Mouse (Mus musculus) CD4-positive, CD25-positive, alpha-beta regulatory T cell, adult 9 weeks (primary cell): ENCODE results near the gene Lrmda. TPM values are rescaled to one million over a fixed set of nuclear protein-coding genes. Genes with fewer than 3 reads are reported as not detected.

Experiments used
- polyA plus RNA-seq: library from polyadenylated mRNA; unstranded; fragments of 100-300 nt; shearing (Covaris generic); gene quantifications from one replicate; pipeline ENCODE4 v1.2.1, GENCODE M21; 2017

The Lrmda gene
- not detected for polyA plus RNA-seq

DNA sequence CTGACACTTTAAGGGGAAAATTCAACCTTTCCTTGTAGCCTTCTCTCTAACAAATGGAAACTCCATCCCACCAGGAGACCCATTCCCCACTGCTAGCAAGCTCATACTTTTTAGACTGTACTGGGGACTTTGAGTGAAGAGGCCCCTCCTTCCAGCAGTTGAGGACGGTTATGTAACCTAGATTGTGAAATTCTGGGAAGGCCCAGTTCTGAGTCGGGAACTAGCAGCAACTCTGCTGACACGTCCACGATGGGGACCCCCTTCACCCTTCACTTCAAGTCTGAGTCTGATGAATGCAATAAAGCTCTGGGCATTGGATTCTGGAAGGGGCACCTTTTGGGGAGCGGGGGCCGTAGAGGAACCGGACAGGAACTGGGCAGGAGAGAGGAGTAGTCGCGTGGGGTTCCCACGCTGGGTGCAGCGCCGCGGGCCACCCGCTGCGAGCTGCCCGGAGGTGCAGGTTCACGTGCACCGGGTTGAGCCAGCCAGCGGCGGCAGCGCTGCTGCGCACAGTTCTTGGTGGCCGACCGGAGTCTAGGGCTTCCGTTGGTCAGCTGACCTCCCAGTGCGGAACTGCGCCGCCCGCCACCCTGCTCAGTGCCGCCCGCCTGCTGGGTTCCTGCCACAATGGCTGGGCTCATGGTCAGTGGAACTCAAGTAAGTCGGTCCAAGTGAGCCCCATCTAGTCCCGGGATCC lies at the start of gene Lrmda:
Gene Lrmda, plus strand, starts transcription at position 461 of the 697 bp plus-strand sequence.

DNA sequence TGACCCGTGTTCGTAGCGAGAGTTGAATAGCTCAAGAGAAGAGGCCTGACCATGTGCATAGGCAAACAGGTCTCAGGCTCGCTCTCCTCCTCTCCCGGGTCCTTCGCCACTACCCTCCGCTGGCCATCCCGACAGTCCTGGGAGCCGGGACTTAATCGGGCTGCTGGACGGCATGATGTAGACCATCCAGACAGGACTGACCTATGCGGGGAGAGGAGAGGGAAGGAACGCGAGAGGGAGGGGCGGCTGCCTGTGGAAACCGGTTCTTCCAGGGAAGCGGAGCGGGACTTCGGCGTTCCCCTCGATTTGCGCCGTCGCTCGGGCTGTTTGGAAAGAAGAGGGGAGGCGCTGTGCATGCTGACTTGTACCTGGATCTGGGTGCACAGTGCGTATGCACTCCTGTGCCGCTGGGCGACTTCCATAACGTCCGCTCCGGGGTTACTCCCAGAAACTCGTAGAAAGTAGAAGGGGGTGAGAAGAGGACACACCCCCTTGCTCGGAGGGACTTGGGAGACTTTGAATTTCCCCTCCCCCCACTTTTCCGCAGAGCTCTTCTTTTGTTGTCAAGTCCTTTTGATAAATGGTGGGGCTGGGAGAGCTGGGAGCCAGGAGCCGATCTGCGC lies 30.1 kb upstream of the Lrmda start, which contains the start of gene Zfp503:
Gene Zfp503, minus strand, starts transcription at position 311 of the 623 bp plus-strand sequence.

Other genes starting within 250 kb of the Lrmda start
- gene Vdac2, start 194.5 kb upstream of the Lrmda start, polyA plus RNA-seq: 199 TPM
- gene Comtd1, start 170.7 kb upstream of the Lrmda start, polyA plus RNA-seq: 34.8 TPM
- gene Zfp503, start 30.1 kb upstream of the Lrmda start, polyA plus RNA-seq: not detected